Mouse (Mus musculus): ENCODE results near the gene Gm5134. TPM values are rescaled to one million over a fixed set of nuclear protein-coding genes. Genes with fewer than 3 reads are reported as not detected.
A peak's percentile ranks its signal among the peaks of the same experiment; 100 is the strongest.

The Gm5134 gene
- polyA plus RNA-seq (2012; ENCODE audit: insufficient read depth, insufficient read length, missing spikeins) = not detected in 2 replicates

DNA sequence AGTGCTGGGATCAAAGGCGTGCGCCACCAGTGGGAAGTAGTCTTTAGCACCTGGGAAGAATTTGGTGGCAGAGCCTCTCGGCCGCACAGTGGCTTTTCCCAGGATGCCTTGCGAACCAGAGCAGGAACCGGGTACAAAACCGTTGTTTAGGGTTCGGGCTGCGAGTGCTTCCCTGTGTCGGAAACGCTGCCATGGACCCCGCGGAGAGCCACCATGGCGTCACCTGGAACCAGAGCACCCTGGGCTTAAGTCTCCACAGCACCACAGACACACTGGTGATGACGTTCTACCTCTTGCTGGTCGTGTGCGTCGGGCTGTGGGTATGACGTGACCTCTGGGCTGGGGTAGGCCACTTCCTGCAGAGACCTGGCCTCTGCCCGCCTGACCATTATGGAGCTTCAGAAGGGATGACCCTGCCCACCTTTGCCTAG, at the start of gene Gm5134:
Gene Gm5134, plus strand, starts transcription at position 134 of the 431 bp plus-strand sequence.
- Histone ChIP-seq H3K27ac (replicated peaks; ENCODE audit: low read depth, low read length) (no peak within 1 kb of the TSS), H3K4me1 (ENCODE audit: control insufficient read depth, insufficient read depth, insufficient read length, low read length) (peaks cover 2% of the 10 kb centered on the region), H3K4me3 (ENCODE audit: insufficient read depth, low read depth, low read length) (0 out of 2 replicates have a peak within 1 kb of the TSS, but pooled peaks have one; percentile 22)

DNA sequence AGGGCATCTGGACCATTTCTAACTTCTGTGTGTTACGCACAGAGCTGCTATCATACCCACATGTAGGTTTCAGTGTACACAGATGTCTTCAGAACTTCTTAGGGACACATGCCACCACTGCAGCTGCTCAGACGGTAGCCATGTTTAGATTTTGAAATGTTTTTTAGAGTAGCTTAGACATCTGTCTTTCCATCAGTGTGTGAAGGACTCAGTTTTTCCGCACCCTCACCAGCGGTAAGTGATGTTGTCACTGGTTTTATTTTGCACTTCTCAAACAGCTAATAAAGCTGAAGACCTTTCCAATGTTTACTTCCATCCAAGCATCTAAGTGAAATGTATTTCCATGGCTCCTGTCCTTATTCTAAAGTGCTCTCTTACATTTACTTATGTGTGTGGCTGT, 47.4 kb upstream of the Gm5134 start:
- no peaks in the 10 kb centered on the region for H3K4me1 ChIP-seq (ENCODE audit: control insufficient read depth, insufficient read depth, insufficient read length, low read length)
- no peak overlapping the region for H3K4me3 ChIP-seq (ENCODE audit: insufficient read depth, low read depth, low read length)
- no peak overlapping the region for H3K27ac ChIP-seq (replicated peaks; ENCODE audit: low read depth, low read length)

GRCm38 (mm10) chr10:75910698-75911097, 43.6 kb upstream of the Gm5134 start:
- Histone ChIP-seq H3K4me1 (ENCODE audit: control insufficient read depth, insufficient read depth, insufficient read length, low read length) (no peaks in the 10 kb centered on the region; the same call in 1 of the 2 replicates), H3K27ac (replicated peaks; ENCODE audit: low read depth, low read length) (no peak overlapping the region), H3K4me3 (ENCODE audit: insufficient read depth, low read depth, low read length) (no peak overlapping the region)

DNA sequence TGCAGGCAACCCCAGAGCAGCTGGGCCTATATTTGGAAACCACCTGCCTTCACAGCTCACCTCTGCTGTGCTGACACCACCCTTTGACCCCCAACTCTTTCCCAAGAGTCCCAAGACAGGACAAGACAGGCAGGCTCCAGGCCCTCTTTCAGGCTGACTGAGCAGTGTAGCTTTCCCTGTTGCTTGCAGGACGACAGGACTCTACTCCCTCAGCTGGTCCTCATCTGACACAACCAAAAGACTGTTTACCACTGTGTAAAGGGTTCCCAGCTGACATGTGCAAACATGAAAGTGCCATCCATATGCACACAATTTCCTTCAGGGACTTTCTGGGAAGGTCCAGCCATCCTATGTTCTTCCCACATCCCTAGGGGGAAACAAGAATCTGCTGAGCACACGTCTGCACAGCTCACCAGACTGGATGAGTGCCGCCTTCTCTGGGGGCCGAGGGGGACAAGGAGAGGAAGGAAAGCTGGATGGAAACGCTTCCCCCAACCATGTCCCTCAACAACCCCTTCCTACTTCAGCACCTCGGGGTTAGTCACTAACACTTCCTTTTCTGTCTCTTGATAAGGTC, 41.2 kb upstream of the Gm5134 start:
- Histone ChIP-seq H3K27ac (replicated peaks; ENCODE audit: low read depth, low read length) (no peak overlapping the region; the same call in 1 of the 2 replicates), H3K4me3 (ENCODE audit: insufficient read depth, low read depth, low read length) (no peak overlapping the region), H3K4me1 (ENCODE audit: control insufficient read depth, insufficient read depth, insufficient read length, low read length) (no peaks in the 10 kb centered on the region; the same call in 1 of the 2 replicates)

GRCm38 (mm10) chr10:75915557-75915956, 38.8 kb upstream of the Gm5134 start:
- H3K27ac ChIP-seq (replicated peaks; ENCODE audit: low read depth, low read length) = no peak overlapping the region
- no peak overlapping the region for H3K4me3 ChIP-seq (ENCODE audit: insufficient read depth, low read depth, low read length)
- peaks cover 4% of the 10 kb centered on the region; the same call in 1 of the 2 replicates for H3K4me1 ChIP-seq (ENCODE audit: control insufficient read depth, insufficient read depth, insufficient read length, low read length)

DNA sequence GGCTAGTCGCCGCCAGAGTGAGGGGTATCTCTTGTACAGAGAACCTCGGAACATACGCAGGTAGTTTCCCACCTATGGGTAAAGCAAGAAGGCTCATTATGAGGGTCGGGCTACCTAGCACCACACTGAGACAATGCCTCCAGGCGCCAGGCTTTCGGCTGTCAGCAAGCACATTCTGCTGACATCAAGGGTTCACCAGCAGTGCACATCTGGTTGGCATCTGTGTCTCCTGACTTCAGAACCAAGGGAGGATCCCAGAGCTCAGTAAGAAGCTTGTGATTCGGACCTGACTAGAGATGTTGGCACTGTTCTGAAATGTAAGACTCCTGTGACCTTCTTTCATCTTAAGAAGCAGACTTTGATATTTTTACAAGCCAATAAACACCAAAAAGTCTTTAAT, 37.5 kb upstream of the Gm5134 start:
- no peak overlapping the region for H3K4me3 ChIP-seq (ENCODE audit: insufficient read depth, low read depth, low read length)
- peaks cover 4% of the 10 kb centered on the region; the same call in 1 of the 2 replicates for H3K4me1 ChIP-seq (ENCODE audit: control insufficient read depth, insufficient read depth, insufficient read length, low read length)
- no peak overlapping the region for H3K27ac ChIP-seq (replicated peaks; ENCODE audit: low read depth, low read length)

- no peak overlapping the region for H3K27ac ChIP-seq (replicated peaks; ENCODE audit: low read depth, low read length)
- peaks cover 6% of the 10 kb centered on the region; the same call in 1 of the 2 replicates for H3K4me1 ChIP-seq (ENCODE audit: control insufficient read depth, insufficient read depth, insufficient read length, low read length)
- H3K4me3 ChIP-seq (ENCODE audit: insufficient read depth, low read depth, low read length) = no peak overlapping the region
Measured at GRCm38 (mm10) chr10:75919026-75919425, 35.3 kb upstream of the Gm5134 start.

DNA sequence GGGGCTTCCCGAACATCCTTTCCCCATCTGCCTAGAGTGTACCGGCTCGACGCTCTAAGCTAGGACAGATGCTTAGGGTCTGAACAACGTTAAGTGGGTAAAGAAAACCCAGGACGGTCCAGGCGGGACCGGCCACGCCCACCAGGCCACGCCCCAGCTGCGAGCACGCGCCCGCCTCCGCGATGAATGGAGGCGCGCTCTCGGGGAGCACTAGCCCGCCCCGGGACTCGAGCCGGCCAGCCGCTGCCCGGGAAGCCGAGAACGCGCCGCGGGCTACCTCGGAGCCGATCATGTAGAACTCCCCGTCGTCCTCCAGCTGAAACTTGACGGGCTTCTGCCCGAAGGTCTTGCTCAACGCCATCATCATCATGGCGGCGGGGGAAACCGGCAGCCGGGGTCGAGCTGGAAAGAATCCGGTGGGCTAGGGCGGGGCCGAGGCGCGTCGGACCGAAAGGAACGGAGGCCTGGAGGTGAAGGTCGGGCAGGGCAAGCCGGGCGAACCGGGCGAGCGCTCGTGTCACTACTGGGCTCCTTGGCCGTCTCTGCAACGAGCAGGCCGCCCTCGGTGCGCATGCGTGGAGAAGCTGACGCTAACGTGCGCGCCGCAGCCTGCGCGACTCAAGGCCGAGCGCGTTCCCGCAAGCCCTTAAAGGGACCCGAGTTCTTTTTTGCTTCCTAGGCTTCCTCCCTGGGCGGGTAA, 33.1 kb upstream of the Gm5134 start, which contains the start of gene Smarcb1:
Gene Smarcb1, minus strand, starts transcription at position 592 of the 700 bp plus-strand sequence.
- Histone ChIP-seq H3K27ac (replicated peaks; ENCODE audit: low read depth, low read length) (peak within 1 kb of the TSS; percentile 92), H3K4me3 (ENCODE audit: insufficient read depth, low read depth, low read length) (peak within 1 kb of the TSS; percentile 82), H3K4me1 (ENCODE audit: control insufficient read depth, insufficient read depth, insufficient read length, low read length) (peaks cover 6% of the 10 kb centered on the region; the same call in 1 of the 2 replicates)

GRCm38 (mm10) chr10:75921726-75922560, 32.4 kb upstream of the Gm5134 start:
- peaks cover 6% of the 10 kb centered on the region; the same call in 1 of the 2 replicates for H3K4me1 ChIP-seq (ENCODE audit: control insufficient read depth, insufficient read depth, insufficient read length, low read length)
- peak overlapping the region; percentile 84 for H3K27ac ChIP-seq (replicated peaks; ENCODE audit: low read depth, low read length)
- peak overlapping the region; percentile 71 for H3K4me3 ChIP-seq (ENCODE audit: insufficient read depth, low read depth, low read length)

DNA sequence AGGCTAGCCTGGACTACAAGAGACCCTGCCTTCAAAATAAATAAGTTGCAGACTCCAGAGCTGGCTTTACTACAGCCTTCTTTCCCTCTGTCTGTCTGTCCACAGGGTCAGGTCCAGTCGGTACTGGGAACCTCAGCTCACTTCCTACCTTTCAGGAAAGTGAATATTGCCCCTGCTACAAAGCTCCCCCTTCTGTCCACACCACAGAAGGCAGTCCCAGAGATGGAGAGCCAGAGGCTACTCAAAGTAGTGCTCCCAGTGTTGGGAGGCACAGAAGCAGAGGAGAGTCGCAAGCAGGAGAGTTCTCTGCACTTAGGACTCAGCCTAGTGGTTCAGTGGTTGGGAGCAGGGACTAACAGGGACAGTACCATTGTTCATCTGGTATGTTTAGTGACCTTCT, 30.0 kb upstream of the Gm5134 start:
- H3K4me1 ChIP-seq (ENCODE audit: control insufficient read depth, insufficient read depth, insufficient read length, low read length) = 0 out of 2 replicates have a peak, but pooled peaks cover 2% of the 10 kb centered on the region
- H3K4me3 ChIP-seq (ENCODE audit: insufficient read depth, low read depth, low read length) = no peak overlapping the region
- H3K27ac ChIP-seq (replicated peaks; ENCODE audit: low read depth, low read length) = no peak overlapping the region

GRCm38 (mm10) chr10:75926396-75926795, 27.9 kb upstream of the Gm5134 start:
- H3K27ac ChIP-seq (replicated peaks; ENCODE audit: low read depth, low read length) = no peak overlapping the region
- H3K4me1 ChIP-seq (ENCODE audit: control insufficient read depth, insufficient read depth, insufficient read length, low read length) = 0 out of 2 replicates have a peak, but pooled peaks cover 4% of the 10 kb centered on the region
- H3K4me3 ChIP-seq (ENCODE audit: insufficient read depth, low read depth, low read length) = no peak overlapping the region

- peaks cover 15% of the 10 kb centered on the region for H3K4me1 ChIP-seq (ENCODE audit: control insufficient read depth, insufficient read depth, insufficient read length, low read length)
- 0 out of 2 replicates have a peak overlapping the region, but pooled peaks have one; percentile 12 for H3K4me3 ChIP-seq (ENCODE audit: insufficient read depth, low read depth, low read length)
- no peak overlapping the region for H3K27ac ChIP-seq (replicated peaks; ENCODE audit: low read depth, low read length)
Measured at GRCm38 (mm10) chr10:75930304-75930703, 24.0 kb upstream of the Gm5134 start.

DNA sequence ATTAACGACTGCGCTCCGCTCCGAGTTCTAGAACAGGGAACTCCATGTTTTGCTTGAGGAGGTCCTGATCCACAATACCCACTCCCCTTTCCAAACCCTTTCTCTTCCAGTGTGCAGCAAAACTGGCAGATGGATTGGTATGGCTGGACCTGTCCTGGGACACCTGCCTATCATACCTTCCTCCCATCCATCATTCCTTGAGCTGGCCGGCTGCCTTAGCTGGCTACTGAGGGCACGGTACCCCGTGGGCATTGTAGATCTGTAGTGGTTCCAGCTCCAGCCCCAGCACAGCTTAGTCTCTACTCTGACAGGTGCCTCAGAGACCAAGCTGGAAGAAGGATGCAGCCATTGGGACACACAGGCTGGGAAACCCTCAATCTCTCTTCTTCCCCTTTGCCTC, 23.0 kb upstream of the Gm5134 start:
- Histone ChIP-seq H3K4me3 (ENCODE audit: insufficient read depth, low read depth, low read length) (peak overlapping the region; percentile 89), H3K4me1 (ENCODE audit: control insufficient read depth, insufficient read depth, insufficient read length, low read length) (peaks cover 16% of the 10 kb centered on the region), H3K27ac (replicated peaks; ENCODE audit: low read depth, low read length) (no peak overlapping the region)

DNA sequence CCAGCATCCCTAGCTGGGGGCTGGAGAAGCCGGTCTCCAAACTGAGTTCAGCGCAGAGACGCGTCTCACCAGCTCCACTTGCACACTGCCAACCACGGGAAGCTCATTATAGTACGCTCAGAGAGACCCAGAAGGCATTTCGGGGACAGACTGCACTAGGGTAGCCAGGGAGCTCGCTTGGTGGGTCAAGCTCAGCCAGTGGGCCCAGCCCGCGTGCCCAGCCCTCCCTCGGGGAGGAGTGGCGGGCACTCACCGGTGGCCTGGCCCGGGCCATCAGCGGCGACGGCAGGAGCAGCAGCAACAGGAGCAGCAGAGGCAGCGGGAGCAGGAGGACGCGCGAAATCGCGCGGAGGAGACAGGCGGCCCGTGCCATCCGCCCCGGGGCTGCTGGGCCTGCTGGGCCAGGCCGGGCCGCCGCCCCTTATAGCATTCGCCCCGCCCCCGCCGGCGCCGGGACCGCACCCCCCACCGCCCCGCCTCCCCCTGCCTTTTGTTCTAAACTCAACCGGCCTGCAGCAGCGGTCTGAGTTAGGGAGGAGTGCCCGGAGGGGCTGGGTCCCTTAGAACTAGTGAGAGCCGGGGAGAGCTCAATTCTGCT, 22.1 kb upstream of the Gm5134 start:
- peak overlapping the region; percentile 37; the same call in 1 of the 2 replicates for H3K27ac ChIP-seq (replicated peaks; ENCODE audit: low read depth, low read length)
- peaks cover 16% of the 10 kb centered on the region for H3K4me1 ChIP-seq (ENCODE audit: control insufficient read depth, insufficient read depth, insufficient read length, low read length)
- peak overlapping the region; percentile 89 for H3K4me3 ChIP-seq (ENCODE audit: insufficient read depth, low read depth, low read length)

Data from brown adipose tissue, adult 24 weeks (tissue).